Mouse (Mus musculus) frontal cortex, postnatal 36 days (tissue): Measurements from ENCODE around the gene Ccdc177.
A peak's percentile ranks its signal among the peaks of the same experiment; 100 is the strongest.

Experiments
- DNase-seq, 2 experiments: peaks; one replicate each; pipeline ENCODE4 v3.0.0; 2022; ENCODE audit warnings: low spot score in 2 of 2

Ccdc177 gene

GRCm38 (mm10) chr12:80736464-80737282 lies 23.8 kb downstream of the Ccdc177 start:
- DNase-seq, result peak; percentile 55 to 71

GRCm38 (mm10) chr12:80734526-80735470 lies 25.7 kb downstream of the Ccdc177 start:
- no peak for DNase-seq

- peak in 1 of 2 experiments; percentile 75 for DNase-seq
These were observed 29.9 kb downstream of the Ccdc177 start for GRCm38 (mm10) chr12:80730567-80730966.

GRCm38 (mm10) chr12:80729758-80730530 lies 30.5 kb downstream of the Ccdc177 start:
- DNase-seq, result no peak

GRCm38 (mm10) chr12:80728814-80729213 lies 31.7 kb downstream of the Ccdc177 start:
- no peak for DNase-seq

GRCm38 (mm10) chr12:80728207-80728606 lies 32.3 kb downstream of the Ccdc177 start:
- DNase-seq, result no peak

GRCm38 (mm10) chr12:80724853-80725559 lies 35.5 kb downstream of the Ccdc177 start:
- DNase-seq, result peak; percentile 82 to 85

GRCm38 (mm10) chr12:80721458-80721857 lies 39.0 kb downstream of the Ccdc177 start:
- no peak for DNase-seq

GRCm38 (mm10) chr12:80720507-80720906 lies 40.0 kb downstream of the Ccdc177 start:
- no peak for DNase-seq

GRCm38 (mm10) chr12:80719141-80719540 lies 41.3 kb downstream of the Ccdc177 start:
- DNase-seq, result no peak

GRCm38 (mm10) chr12:80715915-80716314 lies 44.6 kb downstream of the Ccdc177 start:
- DNase-seq, result no peak

- no peak for DNase-seq
These were observed 53.4 kb downstream of the Ccdc177 start for GRCm38 (mm10) chr12:80706915-80707604.

GRCm38 (mm10) chr12:80706208-80706914 lies 54.1 kb downstream of the Ccdc177 start:
- no peak for DNase-seq
